Mouse (Mus musculus): ENCODE measurements around the gene Snap25.

DNA sequence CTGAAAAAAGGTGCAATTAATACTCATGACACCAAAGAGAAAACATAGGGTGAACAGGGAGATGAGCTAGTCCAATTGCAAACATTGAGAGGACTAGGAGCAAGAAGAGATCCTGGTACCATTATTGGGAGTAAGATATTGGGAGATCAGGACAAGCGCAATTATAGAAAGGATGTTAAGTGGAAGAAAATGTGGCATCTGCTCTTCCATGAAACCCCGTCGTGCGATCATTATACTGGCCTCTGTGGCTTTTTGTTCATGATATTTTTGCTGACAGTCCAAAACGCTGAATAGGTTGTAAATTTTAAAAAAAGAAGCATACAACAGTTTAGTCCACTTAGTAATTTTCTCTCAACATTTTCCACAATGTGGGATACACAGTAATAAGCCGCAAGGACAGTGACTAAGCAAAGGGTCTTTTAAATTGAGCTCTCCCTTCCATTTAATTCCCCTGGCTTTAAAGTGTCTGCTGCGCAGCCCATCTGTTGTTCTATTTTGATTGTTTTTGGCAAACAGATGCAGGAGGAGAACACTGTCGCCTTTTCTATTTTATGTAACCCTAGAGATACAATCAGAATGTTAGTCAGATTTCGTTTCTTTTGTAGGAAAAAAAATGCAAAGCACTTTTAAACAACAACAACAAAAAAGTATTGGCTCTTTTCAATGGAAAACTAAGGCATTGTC lies 103.6 kb downstream of the Snap25 start:
- TF ChIP-seq CTCF (IDR thresholded peaks at IDR 0.05; ENCODE audit: borderline replicate concordance, insufficient read depth, low read length) (no peak), POLR2A (IDR thresholded peaks at IDR 0.05; ENCODE audit: low read depth, low read length) (no peak)
